Mouse (Mus musculus) embryo, embryonic 9.5 days (tissue): ENCODE results near the gene Pdcd1.
"Not testable (repeated sequence)": the region's sequence is repeated elsewhere in the genome, so short reads cannot be mapped to it uniquely, and the experiment has no call there.

Experiments
- DNase-seq: peaks from one replicate; pipeline ENCODE4 v3.0.0-alpha.2; 2017; ENCODE audit errors: extremely low spot score

Pdcd1 gene

DNA sequence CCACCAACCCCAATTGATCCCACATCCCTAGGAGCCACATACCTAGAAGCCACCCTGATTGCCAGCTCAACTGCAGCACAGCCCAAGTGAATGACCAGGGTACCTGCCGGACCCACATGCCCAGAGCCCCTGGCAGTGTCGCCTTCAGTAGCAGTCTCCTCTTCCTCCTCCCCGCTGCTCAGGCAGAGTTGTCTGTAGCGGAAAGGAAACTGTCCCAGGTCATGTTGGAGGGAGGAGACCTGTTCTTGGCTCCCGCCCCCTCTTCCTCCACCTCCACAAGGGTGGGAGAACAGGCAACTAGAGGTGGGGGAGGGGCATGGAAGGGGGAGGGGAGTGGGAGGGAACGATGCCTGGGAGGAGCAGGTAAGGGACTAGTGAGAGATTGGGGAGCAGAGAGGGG lies at the start of gene Pdcd1:
Gene Pdcd1, minus strand, starts transcription at position 181 of the 400 bp plus-strand sequence.
- DNase-seq, result no peak

- DNase-seq, result no peak
Observed at GRCm38 (mm10) chr1:94091788-94092187, 39.4 kb upstream of the Pdcd1 start.

DNA sequence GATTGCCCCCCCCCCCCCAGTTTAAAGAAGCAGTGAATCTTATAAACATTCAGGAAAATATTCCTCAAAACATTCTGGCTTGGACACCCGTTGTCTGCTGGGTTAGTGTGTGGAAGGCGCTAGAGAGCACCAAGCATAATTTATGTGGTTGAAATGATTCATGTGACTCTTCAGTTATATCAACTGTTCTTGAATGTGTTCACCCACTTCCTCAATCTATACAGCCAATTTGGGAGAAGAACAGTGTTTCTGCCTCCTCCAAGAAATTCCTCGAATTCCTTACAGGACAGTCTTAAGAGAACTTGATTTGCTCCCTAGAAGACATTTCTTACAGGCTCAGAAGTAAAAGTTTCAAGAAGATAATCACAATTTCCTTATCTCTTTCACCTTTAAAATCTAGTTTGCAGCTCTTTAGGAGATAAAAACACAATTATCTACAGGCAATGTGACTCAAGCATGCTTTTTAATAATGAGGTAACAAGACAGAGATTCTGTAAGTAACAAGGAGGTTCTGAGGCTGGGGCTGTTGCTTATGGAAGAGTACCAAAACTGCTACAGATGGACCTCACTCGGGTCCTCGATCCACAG lies 34.1 kb upstream of the Pdcd1 start:
- DNase-seq, result no peak

GRCm38 (mm10) chr1:94085324-94086105 lies 33.2 kb upstream of the Pdcd1 start:
- DNase-seq, result no peak

DNA sequence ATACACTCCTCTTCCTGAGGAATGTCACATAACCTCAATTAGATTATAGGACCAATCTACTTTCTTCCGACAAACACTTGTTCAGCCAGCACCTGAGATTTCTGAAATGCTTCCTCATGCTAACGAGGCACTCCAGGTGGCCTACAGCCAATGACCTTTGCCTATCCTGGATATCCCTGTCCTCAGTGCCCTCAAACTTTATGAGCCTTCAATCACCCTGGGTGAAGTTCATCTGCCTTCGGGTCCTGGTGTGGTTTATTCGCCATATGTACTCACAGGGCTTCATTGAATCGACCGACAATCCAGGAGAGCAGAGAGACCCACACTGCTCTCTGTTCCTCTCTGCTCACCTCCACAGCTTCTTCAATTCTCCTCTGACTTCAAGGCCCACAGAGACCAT lies 29.4 kb upstream of the Pdcd1 start:
- no peak for DNase-seq

- DNase-seq, result no peak
Observed at GRCm38 (mm10) chr1:94081191-94081590, 28.8 kb upstream of the Pdcd1 start.

GRCm38 (mm10) chr1:94080718-94081117 lies 28.4 kb upstream of the Pdcd1 start:
- DNase-seq, result no peak

- DNase-seq, result peak; percentile 76
Observed at GRCm38 (mm10) chr1:94078835-94079440, 26.6 kb upstream of the Pdcd1 start.

GRCm38 (mm10) chr1:94078314-94078713 lies 26.0 kb upstream of the Pdcd1 start:
- DNase-seq, result no peak

- no peak for DNase-seq
Observed at GRCm38 (mm10) chr1:94076702-94077101, 24.3 kb upstream of the Pdcd1 start.

DNA sequence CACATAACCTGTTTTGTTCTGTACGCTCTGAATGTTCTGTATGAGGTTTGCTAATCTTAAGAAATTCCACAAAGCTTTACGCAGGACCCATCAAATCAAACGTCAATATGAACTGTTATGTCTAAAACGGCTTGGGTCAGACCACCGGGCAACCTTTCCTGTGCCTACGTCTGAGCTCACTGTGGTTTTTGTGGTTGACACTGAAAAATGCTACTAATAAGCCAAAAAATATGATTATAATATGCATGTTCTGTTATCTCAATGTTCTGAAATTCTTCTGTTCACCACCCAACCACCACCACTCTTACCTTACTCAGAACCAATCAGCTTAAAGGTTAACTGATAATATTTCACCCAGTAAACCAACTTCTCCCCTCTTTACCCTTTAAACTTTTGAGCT lies 22.4 kb upstream of the Pdcd1 start:
- no peak for DNase-seq

GRCm38 (mm10) chr1:94058281-94058680 lies 5.9 kb upstream of the Pdcd1 start:
- not testable (repeated sequence) for DNase-seq

DNA sequence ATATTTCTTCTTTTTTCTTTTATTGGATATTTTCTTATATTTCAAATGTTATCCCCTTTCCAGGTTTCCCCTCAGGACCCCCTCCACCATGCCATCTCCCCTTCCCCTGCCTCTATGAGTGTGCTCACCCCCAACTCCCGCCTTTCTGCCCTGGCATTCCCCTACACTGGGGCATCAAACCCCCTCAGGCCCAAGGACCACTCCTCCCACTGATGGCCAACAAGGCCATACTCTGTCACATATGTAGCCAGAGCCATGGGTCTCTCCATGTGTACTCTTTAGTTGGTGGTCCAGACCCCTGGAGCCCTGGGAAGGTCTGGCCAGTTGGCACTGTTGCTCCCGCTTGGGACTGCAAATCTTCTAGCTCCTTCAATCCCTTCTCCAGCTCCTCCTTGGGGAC lies 5.0 kb upstream of the Pdcd1 start:
- no peak for DNase-seq

DNA sequence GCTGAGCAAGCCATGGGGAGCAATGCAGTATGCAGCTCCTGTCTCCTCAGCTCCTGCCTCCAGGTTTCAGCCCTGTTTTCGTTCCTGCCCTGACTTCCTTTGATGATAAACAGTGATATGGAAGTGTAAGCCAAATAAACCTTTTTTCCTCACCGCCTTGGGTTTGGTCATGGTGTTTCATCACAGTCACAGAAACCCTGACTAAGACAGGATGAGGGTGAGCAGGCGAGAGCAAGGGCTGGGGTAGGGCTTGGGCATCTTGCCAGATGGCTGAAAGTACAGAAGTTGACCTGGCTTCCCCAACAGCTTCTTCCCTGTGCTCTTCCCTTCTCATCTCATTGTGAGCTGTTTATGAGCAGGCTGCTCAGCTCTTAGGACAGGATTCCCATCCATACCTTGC lies 3.6 kb upstream of the Pdcd1 start:
- no peak for DNase-seq

- DNase-seq, result no peak
Observed at GRCm38 (mm10) chr1:94054481-94054880, 2.1 kb upstream of the Pdcd1 start.

- no peak for DNase-seq
Observed at GRCm38 (mm10) chr1:94053530-94054216, 1.3 kb upstream of the Pdcd1 start.

DNA sequence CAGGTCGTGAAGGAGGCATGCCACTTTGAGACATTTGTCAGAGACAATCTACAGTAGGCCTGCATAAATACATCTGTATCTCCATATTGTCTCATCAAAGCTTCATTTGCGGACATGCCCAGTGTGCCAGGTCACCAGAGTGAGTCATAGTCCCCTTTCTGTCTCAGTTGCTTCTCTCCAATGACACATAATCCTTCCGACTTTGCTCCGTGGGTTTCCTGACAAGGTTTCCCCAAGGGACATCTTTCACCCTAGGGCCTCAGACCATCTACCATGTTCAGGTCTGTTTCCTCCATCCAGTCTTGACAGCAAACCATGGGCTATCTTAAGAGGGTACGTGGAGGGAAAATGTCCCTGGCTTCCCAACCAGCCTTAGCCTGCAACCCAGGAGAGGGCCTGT lies 1.2 kb downstream of the Pdcd1 start:
- DNase-seq, result no peak

GRCm38 (mm10) chr1:94046544-94046943 lies 5.8 kb downstream of the Pdcd1 start:
- DNase-seq, result no peak

GRCm38 (mm10) chr1:94045559-94045958 lies 6.8 kb downstream of the Pdcd1 start:
- DNase-seq, result no peak

GRCm38 (mm10) chr1:94040391-94040790 lies 12.0 kb downstream of the Pdcd1 start:
- no peak for DNase-seq

- DNase-seq, result peak; percentile 85
Observed at GRCm38 (mm10) chr1:94034984-94035743, 17.2 kb downstream of the Pdcd1 start.
